Mouse (Mus musculus) cortical plate, adult 2 months (tissue): ENCODE data around the gene Atraid.

ENCODE experiments used
- CTCF ChIP-seq: fragments of 200-500 bp; IDR thresholded peaks from 2 replicates; pipeline ENCODE4 v1.5.1; 2011; ENCODE audit warnings: mild to moderate bottlenecking, control low read depth, low read length; ENCODE audit not compliant: insufficient read depth; ENCODE audit errors: extremely low read depth
- POLR2A ChIP-seq: fragments of 200-500 bp; IDR thresholded peaks from 2 replicates; pipeline ENCODE4 v1.6.1; 2011; ENCODE audit warnings: mild to moderate bottlenecking, low read length, control low read depth; ENCODE audit not compliant: insufficient read depth; ENCODE audit errors: extremely low read depth

DNA sequence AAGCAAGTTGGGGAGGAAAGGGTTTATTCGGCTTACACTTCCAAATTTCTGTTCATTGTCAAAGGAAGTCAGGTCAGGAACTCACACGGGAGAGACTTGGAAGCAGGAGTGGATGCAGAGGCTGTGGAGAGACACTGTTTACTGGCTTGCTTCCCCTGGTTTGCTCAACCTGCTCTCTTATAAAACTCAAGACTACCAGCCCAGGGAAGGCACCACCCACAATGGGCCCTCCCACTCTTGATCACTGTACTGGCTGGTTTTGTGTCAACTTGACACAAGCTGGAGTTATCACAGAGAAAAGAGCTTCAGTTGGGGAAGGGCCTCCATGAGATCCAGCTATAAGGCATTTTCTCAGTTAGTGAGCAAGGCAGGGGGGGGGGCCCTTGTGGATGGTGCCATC lies 22.9 kb downstream of the Atraid start:
- TF ChIP-seq CTCF, result no peak
- TF ChIP-seq POLR2A, result no peak
